Mouse (Mus musculus) spleen, adult 18-20 months (tissue): Measurements from ENCODE around the gene Trp53.

ENCODE experiments used
- DNase-seq, 2 experiments: peaks; one replicate each; pipeline ENCODE4 v3.0.0; 2022; ENCODE audit warnings: mixed read lengths in 2 of 2

Gene Trp53

DNA sequence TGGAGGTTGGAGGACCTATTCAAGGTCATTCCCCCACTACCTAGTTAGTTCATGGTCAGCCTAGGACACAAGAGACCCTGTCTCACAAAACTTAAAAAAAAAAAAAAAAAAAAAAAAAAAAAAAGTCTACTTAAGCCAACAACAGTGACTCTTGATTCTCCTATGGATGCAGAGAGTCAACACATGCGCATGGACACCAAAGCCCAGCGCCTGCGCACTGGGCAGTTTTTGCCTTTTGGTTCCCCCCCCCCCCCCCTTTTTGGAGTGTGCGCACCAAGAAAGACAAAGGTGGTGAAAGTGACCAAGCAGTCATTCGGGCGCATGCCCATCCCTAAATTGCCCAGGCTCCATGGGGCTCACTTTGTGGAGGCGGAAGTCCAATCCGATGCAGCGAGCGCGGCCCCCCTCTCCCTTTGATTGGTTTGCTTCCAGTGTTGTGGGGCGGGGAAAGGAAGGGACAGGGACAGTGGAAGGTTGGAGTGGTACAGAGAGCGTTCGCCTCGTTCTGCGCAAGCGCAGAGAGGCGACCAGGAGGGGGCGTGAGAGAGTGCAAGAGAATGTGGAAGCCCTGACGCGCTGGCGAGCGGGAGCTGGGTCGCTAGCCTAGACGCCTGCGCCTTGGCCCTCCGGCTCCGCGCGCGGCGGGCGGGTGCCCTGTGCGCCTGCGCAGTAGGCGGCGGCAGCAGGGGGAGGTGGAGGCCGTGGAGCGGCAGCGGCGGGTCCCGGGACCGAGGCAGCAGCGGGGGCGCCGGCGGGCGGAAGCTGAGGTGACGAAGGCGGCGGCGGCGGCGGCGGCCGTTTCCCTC is 52.3 kb downstream of the Trp53 start, which contains the start of gene Fxr2:
Fxr2 (plus strand) TSS at position 707 of the 806 bp plus-strand sequence.
- peak; percentile 100 for DNase-seq

DNA sequence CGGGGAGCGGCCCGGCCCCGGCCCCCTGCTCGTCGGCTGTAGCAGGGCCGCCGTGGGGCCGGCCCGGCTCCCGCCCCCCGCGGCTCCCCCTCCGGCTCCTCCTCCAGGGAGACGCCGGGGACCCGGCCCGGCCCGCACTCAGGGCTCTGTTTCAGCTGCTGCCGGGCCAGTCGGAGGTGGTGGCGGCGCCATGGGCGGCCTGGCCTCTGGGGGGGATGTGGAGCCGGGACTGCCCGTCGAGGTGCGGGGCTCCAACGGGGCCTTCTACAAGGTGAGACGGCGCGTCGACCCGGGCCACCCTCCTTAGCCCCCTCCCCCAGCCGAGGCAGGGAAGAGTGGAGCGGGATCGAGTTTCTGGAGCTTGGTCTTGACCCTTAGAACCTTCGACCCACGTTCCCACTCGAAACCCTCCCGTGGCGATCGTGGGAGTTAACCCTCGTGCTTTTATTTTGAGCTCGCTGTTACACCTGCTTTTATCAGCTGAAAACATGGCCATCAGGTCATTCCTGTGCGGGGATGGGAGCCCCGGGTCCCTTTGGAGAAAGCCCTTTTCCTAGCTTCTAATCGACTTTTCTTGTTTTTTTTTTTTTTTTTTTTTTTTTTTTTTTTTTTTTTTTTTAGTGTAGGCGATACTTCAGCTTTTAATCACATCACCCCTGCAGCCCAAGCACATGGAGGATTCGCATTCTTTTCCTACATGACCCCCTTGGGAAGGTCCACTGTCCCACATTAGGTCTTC is 53.1 kb downstream of the Trp53 start:
- no peak for DNase-seq

DNA sequence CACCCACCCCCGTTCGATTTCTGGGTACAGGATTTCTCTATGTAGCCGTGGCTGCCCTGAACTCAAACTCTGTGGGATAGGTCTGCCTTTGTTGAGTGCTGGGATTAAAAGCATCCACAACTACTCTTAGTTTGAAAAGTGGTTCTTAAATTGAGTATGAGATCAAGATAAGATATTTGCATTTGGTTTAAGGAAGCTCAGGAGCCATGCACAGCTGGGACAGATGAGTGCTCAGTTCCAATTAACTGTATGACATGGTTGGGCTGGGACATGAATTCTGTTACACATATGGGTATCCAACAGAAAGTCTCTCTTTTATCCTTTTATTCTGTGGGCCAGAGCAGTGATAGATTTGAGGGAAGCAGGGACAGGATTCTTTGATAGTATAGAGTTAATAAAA is 55.3 kb downstream of the Trp53 start:
- DNase-seq, result no peak
